In the genomic region with DNA sequence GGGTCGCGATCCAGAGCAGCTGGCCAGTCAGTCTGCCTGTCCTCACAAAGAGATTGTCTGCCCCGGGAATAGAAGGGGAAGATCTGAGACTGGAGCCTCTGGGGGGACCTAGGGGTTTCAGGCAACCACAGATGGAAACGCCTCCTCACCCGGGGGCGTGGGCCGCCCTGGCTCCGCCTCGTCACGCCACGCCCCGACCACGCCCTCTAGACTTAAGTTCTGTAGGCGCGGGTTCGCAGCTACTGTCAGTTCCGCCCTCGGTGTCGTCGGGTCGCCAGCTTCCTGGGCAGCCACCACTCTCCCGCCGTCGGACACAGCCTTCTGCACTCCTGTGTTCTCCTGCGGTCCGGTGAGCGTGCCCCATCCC, we compare ENCODE assay signal across 8 mouse cellular contexts. TPM values are rescaled to one million over a fixed set of nuclear protein-coding genes. Genes with fewer than 3 reads are reported as not detected.
DNase-seq lines count a peak whose midpoint lies in the region; ATAC-seq and TF ChIP-seq lines count a peak whose summit lies in the region.

A gene (plus strand): TSS at position 221 of the 367 bp plus-strand sequence.

- peak; percentile 71 to 74 for DNase-seq in cerebellum, postnatal 10 days
- no peak for DNase-seq in cerebellum, adult 9-10 months
- peak; percentile 85 for DNase-seq in heart, adult 9 months (ENCODE audit: low spot score in 2 of 2)
- DNase-seq in kidney, adult 9 months = peak; percentile 84
- peak; percentile 69 for DNase-seq in midbrain, embryonic 14.5 days
- DNase-seq in spleen, adult 2 months (ENCODE audit: low read depth in 1 of 2, low spot score in 2 of 2) = peak; percentile 83 to 95

- peaks cover 47% of the 10 kb centered on the region for H3K4me1 ChIP-seq in embryonic facial prominence, embryonic 12.5 days
- H3K4me1 ChIP-seq in limb, embryonic 13.5 days = peaks cover 53% of the 10 kb centered on the region
- H3K4me1 ChIP-seq in midbrain, embryonic 14.5 days (ENCODE audit: control insufficient read depth, insufficient read depth, low read length) = peaks cover 17% of the 10 kb centered on the region
- peaks cover 18% of the 10 kb centered on the region for H3K4me1 ChIP-seq in spleen, adult 2 months (ENCODE audit: control insufficient read depth, insufficient read depth, insufficient read length)

- peak; percentile 100 for TF ChIP-seq POLR2A in spleen, adult 2 months (IDR thresholded peaks at IDR 0.05; ENCODE audit: low read depth, low read length)

- TF ChIP-seq CTCF in spleen, adult 2 months (IDR thresholded peaks at IDR 0.05; ENCODE audit: extremely low read depth, insufficient read depth, insufficient read length, insufficient replicate concordance) = no peak

- peak; percentile 23; the same call in 1 of the 2 replicates for ATAC-seq in embryonic facial prominence, embryonic 12.5 days (ENCODE audit: insufficient number of reproducible peaks, insufficient read depth, low FRiP score, low TSS enrichment)
- peak; percentile 41 for ATAC-seq in limb, embryonic 13.5 days (ENCODE audit: low FRiP score, low read depth)
- ATAC-seq in midbrain, embryonic 14.5 days (ENCODE audit: low FRiP score, low TSS enrichment) = peak; percentile 21; the same call in 1 of the 2 replicates

- H3K4me3 ChIP-seq in embryonic facial prominence, embryonic 12.5 days = peak within 1 kb of the TSS; percentile 47
- H3K4me3 ChIP-seq in limb, embryonic 13.5 days = peak within 1 kb of the TSS; percentile 52
- H3K4me3 ChIP-seq in midbrain, embryonic 14.5 days (replicated peaks; ENCODE audit: low read depth, low read length) = peak within 1 kb of the TSS; percentile 28
- peak within 1 kb of the TSS; percentile 77 for H3K4me3 ChIP-seq in spleen, adult 2 months (ENCODE audit: extremely low read depth, insufficient read depth, insufficient read length)

- H3K27me3 ChIP-seq in embryonic facial prominence, embryonic 12.5 days = 0 out of 2 replicates have a peak, but pooled peaks cover 9% of the 10 kb centered on the region
- no peaks in the 10 kb centered on the region for H3K27me3 ChIP-seq in limb, embryonic 13.5 days
- H3K27me3 ChIP-seq in midbrain, embryonic 14.5 days (ENCODE audit: control insufficient read depth, insufficient read depth, low read length) = no peaks in the 10 kb centered on the region; the same call in 1 of the 2 replicates
- no peaks in the 10 kb centered on the region for H3K27me3 ChIP-seq in spleen, adult 2 months (ENCODE audit: control insufficient read depth, insufficient read depth, low read length)

- no peaks in the 10 kb centered on the region for H3K9me3 ChIP-seq in embryonic facial prominence, embryonic 12.5 days
- no peaks in the 10 kb centered on the region for H3K9me3 ChIP-seq in limb, embryonic 13.5 days
- H3K9me3 ChIP-seq in midbrain, embryonic 14.5 days (ENCODE audit: control insufficient read depth, low read length) = no peaks in the 10 kb centered on the region

- 2% methylated on average over 21 of the region's 27 CpGs for whole genome bisulfite sequencing in embryonic facial prominence, embryonic 12.5 days
- under 1% methylated on average over 27 of the region's 27 CpGs for WGBS in limb, embryonic 13.5 days
- 1% methylated on average over 27 of the region's 27 CpGs for WGBS in midbrain, embryonic 14.5 days
- WGBS in spleen, adult 2 months = under 1% methylated on average over 27 of the region's 27 CpGs

- peak within 1 kb of the TSS; percentile 95 for H3K4me2 ChIP-seq in embryonic facial prominence, embryonic 12.5 days (replicated peaks)
- peak within 1 kb of the TSS; percentile 83 for H3K4me2 ChIP-seq in limb, embryonic 13.5 days (replicated peaks)
- peak within 1 kb of the TSS; percentile 60 for H3K4me2 ChIP-seq in midbrain, embryonic 14.5 days (ENCODE audit: low read length)

- peaks cover 14% of the 10 kb centered on the region for H3K36me3 ChIP-seq in embryonic facial prominence, embryonic 12.5 days
- H3K36me3 ChIP-seq in limb, embryonic 13.5 days = peaks cover 17% of the 10 kb centered on the region
- H3K36me3 ChIP-seq in midbrain, embryonic 14.5 days (ENCODE audit: control insufficient read depth, insufficient read depth, low read length) = no peaks in the 10 kb centered on the region
- H3K36me3 ChIP-seq in spleen, adult 2 months (ENCODE audit: control insufficient read depth, insufficient read depth, low read length) = peaks cover 26% of the 10 kb centered on the region

- peak within 1 kb of the TSS; percentile 69; the same call in 1 of the 2 replicates for H3K27ac ChIP-seq in embryonic facial prominence, embryonic 12.5 days
- H3K27ac ChIP-seq in limb, embryonic 13.5 days = peak within 1 kb of the TSS; percentile 72; the same call in 1 of the 2 replicates
- H3K27ac ChIP-seq in midbrain, embryonic 14.5 days (replicated peaks; ENCODE audit: low read depth, low read length) = no peak within 1 kb of the TSS
- H3K27ac ChIP-seq in spleen, adult 2 months (ENCODE audit: insufficient read depth, low read length) = peak within 1 kb of the TSS; percentile 92

- peak within 1 kb of the TSS; percentile 60 for H3K9ac ChIP-seq in embryonic facial prominence, embryonic 12.5 days
- peak within 1 kb of the TSS; percentile 67 for H3K9ac ChIP-seq in limb, embryonic 13.5 days
- H3K9ac ChIP-seq in midbrain, embryonic 14.5 days (replicated peaks; ENCODE audit: low read length) = no peak within 1 kb of the TSS; the same call in 1 of the 2 replicates

RNA-seq across cellular contexts. Expression of the gene that starts here (rescaled TPM):
- polyA plus RNA-seq in embryonic facial prominence, embryonic 12.5 days (2016; fragmentation: Nextera tagmentation; extraction: Ambion mirVana) = 130 and 164 TPM in 2 replicates
- polyA plus RNA-seq in limb, embryonic 13.5 days (2015; fragmentation: Nextera tagmentation; extraction: Ambion mirVana) = 143 and 155 TPM in 2 replicates
- polyA plus RNA-seq in midbrain, embryonic 14.5 days (2014; fragmentation: Nextera tagmentation; extraction: Ambion mirVana) = 47.0 and 55.6 TPM in 2 replicates
- polyA plus RNA-seq in spleen, adult 2 months (2012; rRNA removed) = 991 and 1,064 TPM in 2 replicates
